Mouse (Mus musculus) heart, embryonic 11.5 days (tissue): ENCODE results near the gene Pcnt. TPM values are rescaled to one million over a fixed set of nuclear protein-coding genes. Genes with fewer than 3 reads are reported as not detected.
A peak's percentile ranks its signal among the peaks of the same experiment; 100 is the strongest.

Source experiments
- ATAC-seq: fragments of 200-750 bp; cut with Nextera tagmentation; replicated peaks from 2 replicates; pipeline ENCODE4 v1.8.0; 2017; ENCODE audit warnings: moderate library complexity; ENCODE audit not compliant: insufficient number of reproducible peaks, low FRiP score, low TSS enrichment
- H3K27ac ChIP-seq: fragments of 300-500 bp; sonication (generic); 2 replicates; pipeline ENCODE4 v1.5.1; 2014; ENCODE audit warnings: mild to moderate bottlenecking, low read depth, low read length
- H3K27me3 ChIP-seq: fragments of 300-500 bp; sonication (generic); 2 replicates; pipeline ENCODE4 v1.6.1; 2014; ENCODE audit warnings: mild to moderate bottlenecking, low read length, mixed read lengths; ENCODE audit not compliant: control insufficient read depth, insufficient read depth
- H3K36me3 ChIP-seq: fragments of 300-500 bp; sonication (generic); 2 replicates; pipeline ENCODE4 v1.6.1; 2014; ENCODE audit warnings: mild to moderate bottlenecking, low read length, moderate library complexity, mixed read lengths; ENCODE audit not compliant: control insufficient read depth, insufficient read depth
- H3K4me1 ChIP-seq: fragments of 300-500 bp; sonication (generic); 2 replicates; pipeline ENCODE4 v1.6.1; 2014; ENCODE audit warnings: low read length; ENCODE audit not compliant: control insufficient read depth, insufficient read depth
- H3K4me2 ChIP-seq: fragments of 300-500 bp; sonication (generic); 2 replicates; pipeline ENCODE4 v1.6.1; 2014; ENCODE audit warnings: mild to moderate bottlenecking, moderate library complexity
- H3K4me3 ChIP-seq: fragments of 300-500 bp; sonication (generic); 2 replicates; pipeline ENCODE4 v1.5.1; 2014; ENCODE audit warnings: low read depth, low read length
- H3K9ac ChIP-seq: fragments of 300-500 bp; sonication (generic); 2 replicates; pipeline ENCODE4 v1.6.1; 2014; ENCODE audit warnings: mild to moderate bottlenecking, low read depth, low read length, moderate library complexity
- H3K9me3 ChIP-seq: fragments of 300-500 bp; sonication (generic); replicated peaks from 2 replicates; pipeline ENCODE4 v1.6.1; 2016; ENCODE audit warnings: low read length; ENCODE audit not compliant: control insufficient read depth
- WGBS: fragments of 180-500 bp; shearing (Covaris S2); extraction: QIAGEN DNeasy Blood & Tissue Kit; methylation state at CpG from one replicate; pipeline ENCODE4 v1.1.7; 2014; ENCODE audit not compliant: insufficient replicate concordance; 5-methylcytosine and 5-hydroxymethylcytosine counted together
- polyA plus RNA-seq: library from polyadenylated mRNA; unstranded; fragments of >200 nt; fragmentation: Nextera tagmentation; extraction: Ambion mirVana; gene quantifications from 2 replicates; pipeline ENCODE4 v1.2.1, GENCODE M21; 2014

Gene Pcnt
- polyA plus RNA-seq, 1 experiment from 2014 or later = 11.8 TPM

GRCm38 (mm10) chr10:76439107-76439890 is 3.3 kb downstream of the Pcnt start:
- Histone ChIP-seq H3K4me3 (no peak overlapping the region), H3K27ac (no peak overlapping the region), H3K36me3 (peaks cover 42% of the 10 kb centered on the region), H3K9me3 (no peaks in the 10 kb centered on the region), H3K4me1 (peaks cover 7% of the 10 kb centered on the region), H3K9ac (no peak overlapping the region), H3K27me3 (no peaks in the 10 kb centered on the region), H3K4me2 (no peak overlapping the region)
- 90% methylated on average over 9 of the region's 9 CpGs for WGBS
- ATAC-seq = no peak

DNA sequence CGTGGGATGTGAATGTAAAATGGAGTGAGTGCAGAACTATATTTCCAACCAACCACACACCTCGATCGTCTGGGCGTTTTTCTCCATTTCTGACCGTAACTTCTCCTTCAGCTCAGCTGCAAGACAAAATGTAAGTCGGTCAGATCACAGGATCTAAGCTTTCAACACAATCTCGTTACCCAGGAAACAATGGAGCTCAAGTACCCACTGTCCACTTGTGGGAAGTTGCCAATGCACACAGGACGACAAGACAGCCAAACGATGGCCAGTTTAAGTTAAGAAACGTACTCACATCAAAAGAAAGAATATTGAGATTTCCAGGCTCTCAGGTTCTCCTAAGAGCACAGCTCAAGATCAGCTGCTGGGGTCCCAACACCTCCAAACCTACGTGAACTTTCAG is 8.7 kb downstream of the Pcnt start:
- no peaks in the 10 kb centered on the region for H3K27me3 ChIP-seq
- no peak overlapping the region for H3K4me2 ChIP-seq
- ATAC-seq = no peak
- 90% methylated on average over 11 of the region's 11 CpGs for WGBS
- no peak overlapping the region for H3K4me3 ChIP-seq
- no peak overlapping the region for H3K27ac ChIP-seq
- H3K9me3 ChIP-seq = no peaks in the 10 kb centered on the region
- no peak overlapping the region for H3K9ac ChIP-seq
- H3K4me1 ChIP-seq = no peaks in the 10 kb centered on the region
- peaks cover 54% of the 10 kb centered on the region for H3K36me3 ChIP-seq

- no peak overlapping the region for H3K27ac ChIP-seq
- peaks cover 41% of the 10 kb centered on the region for H3K36me3 ChIP-seq
- no peaks in the 10 kb centered on the region for H3K27me3 ChIP-seq
- no peaks in the 10 kb centered on the region for H3K4me1 ChIP-seq
- no peak overlapping the region for H3K4me2 ChIP-seq
- H3K9me3 ChIP-seq = no peaks in the 10 kb centered on the region
- no peak for ATAC-seq
- WGBS = 93% methylated on average over 7 of the region's 7 CpGs
- H3K4me3 ChIP-seq = no peak overlapping the region
- no peak overlapping the region for H3K9ac ChIP-seq
Observed at GRCm38 (mm10) chr10:76425674-76426073, 16.9 kb downstream of the Pcnt start.

- WGBS = 75% methylated on average over 12 of the region's 12 CpGs
- Histone ChIP-seq H3K4me2 (no peak overlapping the region), H3K36me3 (peaks cover 52% of the 10 kb centered on the region), H3K27me3 (no peaks in the 10 kb centered on the region), H3K4me3 (no peak overlapping the region), H3K27ac (peak overlapping the region; percentile 76), H3K9ac (no peak overlapping the region), H3K4me1 (peaks cover 2% of the 10 kb centered on the region; the same call in 1 of the 2 replicates), H3K9me3 (no peaks in the 10 kb centered on the region)
- ATAC-seq = no peak
Observed at GRCm38 (mm10) chr10:76416811-76417210, 25.8 kb downstream of the Pcnt start.

DNA sequence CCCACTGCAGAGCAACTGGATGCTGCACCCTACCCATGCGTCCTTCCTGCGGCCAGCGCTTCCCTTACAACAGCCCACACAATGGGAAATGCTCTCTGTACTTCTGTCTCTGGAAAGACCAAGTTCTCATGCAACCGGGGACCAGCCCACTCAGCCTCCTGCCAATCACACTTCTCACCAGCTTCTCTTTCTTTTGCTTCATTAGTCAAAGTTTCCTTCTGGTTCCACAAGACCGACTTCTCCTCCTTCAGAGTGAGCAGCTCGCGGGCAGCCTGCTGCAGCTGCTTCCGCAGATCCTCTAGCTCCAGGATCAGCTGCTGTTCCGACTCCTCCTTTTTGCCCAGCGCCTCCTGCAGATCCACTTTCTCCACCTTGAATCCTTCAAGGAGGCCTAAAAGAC is 34.1 kb downstream of the Pcnt start:
- no peak overlapping the region for H3K27ac ChIP-seq
- no peak for ATAC-seq
- no peak overlapping the region for H3K4me2 ChIP-seq
- no peaks in the 10 kb centered on the region for H3K9me3 ChIP-seq
- no peak overlapping the region for H3K9ac ChIP-seq
- H3K27me3 ChIP-seq = no peaks in the 10 kb centered on the region
- peaks cover 55% of the 10 kb centered on the region for H3K36me3 ChIP-seq
- 92% methylated on average over 10 of the region's 10 CpGs for WGBS
- no peaks in the 10 kb centered on the region for H3K4me1 ChIP-seq
- no peak overlapping the region for H3K4me3 ChIP-seq

DNA sequence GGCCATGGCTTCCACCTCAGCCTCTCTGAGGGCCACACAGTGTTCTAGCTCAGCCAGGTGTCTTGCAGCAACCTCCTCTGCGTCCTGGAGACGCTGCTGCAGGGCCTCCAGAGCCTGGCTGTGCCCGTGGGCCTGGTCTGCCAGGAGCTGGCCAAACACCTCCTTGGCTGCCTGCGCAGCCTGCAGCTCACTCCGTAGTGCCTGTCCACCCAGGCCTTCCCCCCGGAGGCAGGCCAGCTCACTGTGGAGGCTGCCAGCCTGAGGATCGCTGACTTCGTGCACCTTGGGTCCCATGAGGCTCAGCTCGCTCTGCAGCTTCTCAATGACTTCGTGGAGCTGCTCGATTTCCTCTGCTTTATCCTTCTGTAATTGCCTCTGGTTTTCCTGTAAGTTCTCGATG is 50.0 kb downstream of the Pcnt start:
- Histone ChIP-seq H3K9ac (no peak overlapping the region), H3K4me1 (no peaks in the 10 kb centered on the region), H3K9me3 (no peaks in the 10 kb centered on the region), H3K4me2 (no peak overlapping the region), H3K4me3 (no peak overlapping the region), H3K36me3 (peaks cover 27% of the 10 kb centered on the region), H3K27ac (no peak overlapping the region), H3K27me3 (no peaks in the 10 kb centered on the region)
- 91% methylated on average over 12 of the region's 12 CpGs for WGBS
- no peak for ATAC-seq

GRCm38 (mm10) chr10:76391786-76392185 is 50.8 kb downstream of the Pcnt start:
- H3K9me3 ChIP-seq = no peaks in the 10 kb centered on the region

DNA sequence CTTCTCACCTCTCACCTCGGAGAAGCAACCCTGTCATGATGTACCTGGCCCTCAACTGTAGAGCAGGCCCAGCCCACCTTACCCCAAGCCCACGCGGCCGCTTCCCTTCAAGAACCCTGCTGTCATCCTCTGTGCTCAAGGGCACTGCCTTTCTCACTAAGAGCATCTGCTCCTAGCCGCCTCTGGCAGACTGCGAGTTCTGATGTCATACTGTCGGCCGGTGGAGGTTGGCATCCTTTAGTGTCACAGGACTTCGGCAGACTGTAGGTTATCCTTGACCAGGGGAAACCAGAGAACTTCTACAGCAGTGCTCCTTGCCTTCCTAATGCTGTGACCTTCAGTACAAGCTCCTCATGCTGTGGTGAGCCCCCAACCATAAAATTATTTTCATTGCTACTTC is 51.4 kb downstream of the Pcnt start:
- H3K27me3 ChIP-seq = no peaks in the 10 kb centered on the region
- peaks cover 27% of the 10 kb centered on the region for H3K36me3 ChIP-seq
- no peak overlapping the region for H3K9ac ChIP-seq
- H3K27ac ChIP-seq = no peak overlapping the region
- WGBS = 92% methylated on average over 9 of the region's 9 CpGs
- H3K4me1 ChIP-seq = no peaks in the 10 kb centered on the region
- no peak overlapping the region for H3K4me3 ChIP-seq
- ATAC-seq = no peak
- no peaks in the 10 kb centered on the region for H3K9me3 ChIP-seq
- H3K4me2 ChIP-seq = no peak overlapping the region

More at GRCm38 (mm10) chr10:76391786-76392185, 50.8 kb downstream of the Pcnt start:
- H3K36me3 ChIP-seq = peaks cover 27% of the 10 kb centered on the region
- ATAC-seq = no peak
- H3K9ac ChIP-seq = no peak overlapping the region
- H3K27me3 ChIP-seq = no peaks in the 10 kb centered on the region
- no peak overlapping the region for H3K4me3 ChIP-seq
- H3K4me2 ChIP-seq = no peak overlapping the region
- 90% methylated on average over 9 of the region's 9 CpGs for WGBS
- no peaks in the 10 kb centered on the region for H3K4me1 ChIP-seq
- H3K27ac ChIP-seq = no peak overlapping the region

DNA sequence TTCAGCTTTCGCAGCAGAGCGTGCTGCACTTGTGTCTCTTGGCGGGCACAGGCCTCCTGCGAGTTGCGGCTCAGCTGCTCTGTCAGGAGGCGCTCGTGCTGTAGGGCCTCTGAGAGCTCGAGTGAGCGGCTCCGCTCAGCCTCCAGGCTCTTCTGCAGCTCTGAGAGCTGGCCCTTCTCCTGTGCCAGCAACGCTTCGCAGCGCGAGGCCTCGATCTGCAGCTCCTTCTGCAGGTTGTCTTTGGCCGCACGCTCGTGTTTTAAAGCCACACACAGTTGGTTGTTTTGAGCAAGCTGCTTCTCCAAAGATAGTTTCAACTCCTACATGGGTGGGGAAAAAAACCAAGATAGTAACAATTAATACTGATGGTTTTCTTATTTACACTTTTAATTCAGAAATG is 67.6 kb downstream of the Pcnt start:
- Histone ChIP-seq H3K27ac (no peak overlapping the region), H3K9ac (no peak overlapping the region), H3K4me2 (no peak overlapping the region), H3K9me3 (no peaks in the 10 kb centered on the region), H3K27me3 (no peaks in the 10 kb centered on the region), H3K4me1 (no peaks in the 10 kb centered on the region), H3K4me3 (no peak overlapping the region), H3K36me3 (peaks cover 25% of the 10 kb centered on the region)
- ATAC-seq = no peak
- 92% methylated on average over 18 of the region's 18 CpGs for WGBS
